Mouse (Mus musculus): Measurements from ENCODE around the gene Chaf1a.

- TF ChIP-seq EP300 (IDR thresholded peaks at IDR 0.05; ENCODE audit: insufficient read depth, low read depth, low read length) (no peak), POLR2A (IDR thresholded peaks at IDR 0.05; ENCODE audit: insufficient read depth, low read depth, low read length) (no peak)
Measured at GRCm38 (mm10) chr17:56032127-56032733, 8.0 kb upstream of the Chaf1a start.
